Mouse (Mus musculus) kidney, adult 2 months (tissue): ENCODE results near the gene Vmn1r203.

ENCODE experiments used
- CTCF ChIP-seq: fragments of 200-500 bp; conservative IDR thresholded peaks from 2 replicates; pipeline ENCODE4 v1.5.1; 2011; ENCODE audit warnings: low read depth, mild to moderate bottlenecking, control low read depth, low read length, moderate library complexity, mixed read lengths; ENCODE audit not compliant: insufficient read depth, insufficient read length
- POLR2A ChIP-seq: fragments of 200-500 bp; IDR thresholded peaks from one replicate; pipeline ENCODE4 v1.6.1; 2011; ENCODE audit warnings: low read depth, low read length, control low read depth

DNA sequence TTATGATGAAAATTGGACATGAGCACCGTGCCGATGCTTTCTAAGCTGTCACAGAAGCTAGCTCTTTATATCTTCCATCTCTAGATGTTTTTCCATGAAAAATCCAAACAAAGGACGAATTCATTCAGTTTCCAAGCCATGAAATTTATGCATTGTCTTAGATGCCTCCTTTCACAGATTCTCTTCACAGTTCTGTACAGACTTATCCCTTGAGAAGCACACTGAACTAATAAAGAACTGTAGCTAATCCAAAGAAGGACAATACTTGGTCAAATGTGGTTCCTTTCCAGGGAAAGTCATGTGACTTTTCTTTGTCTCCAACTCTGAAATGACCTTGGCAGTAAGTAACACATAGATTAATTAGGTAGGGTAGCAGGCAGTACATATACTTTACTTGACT, 15.5 kb upstream of the Vmn1r203 start:
- TF ChIP-seq POLR2A (no peak), CTCF (no peak)
